Mouse (Mus musculus) small intestine, adult 2 months (tissue): ENCODE measurements around the gene Reps2.

Experiments used
- CTCF ChIP-seq: fragments of 200-500 bp; IDR thresholded peaks from 2 replicates; pipeline ENCODE4 v1.5.1; 2012; ENCODE audit warnings: low read depth, mild to moderate bottlenecking, control low read depth, inconsistent platforms, low read length, moderate library complexity, mixed read lengths; ENCODE audit not compliant: insufficient replicate concordance, insufficient read length; ENCODE audit errors: extremely low read depth
- POLR2A ChIP-seq: fragments of 200-500 bp; IDR thresholded peaks from 2 replicates; pipeline ENCODE4 v1.6.1; 2012; ENCODE audit warnings: low read depth, mild to moderate bottlenecking, control low read depth, inconsistent platforms, low read length, moderate library complexity

DNA sequence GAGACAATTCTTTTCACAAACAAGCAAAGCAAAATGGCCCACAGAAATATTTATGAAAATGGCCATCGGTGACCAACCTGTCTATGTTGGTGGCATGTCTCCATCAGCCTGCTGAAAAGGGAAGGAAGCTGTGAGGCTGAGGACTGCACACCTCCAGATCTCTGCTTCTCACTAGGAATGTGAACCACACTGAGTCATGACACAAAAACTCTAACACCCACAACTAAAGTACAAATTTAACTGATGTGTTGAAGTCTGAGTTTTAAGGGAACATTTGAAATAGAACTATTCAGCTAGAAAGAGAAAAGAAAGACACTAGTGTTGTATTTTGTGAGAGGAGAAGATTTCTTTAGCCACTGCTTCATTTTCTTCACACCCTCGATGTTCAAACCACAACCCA is 230.3 kb downstream of the Reps2 start:
- TF ChIP-seq POLR2A (no peak), CTCF (no peak)
